11 mouse cellular contexts compared by ENCODE assay signal in genomic region chr1:185754486-185755290, GRCm38 (mm10).
A peak's percentile ranks its signal among the peaks of the same experiment; 100 is the strongest.
DNase-seq lines count a peak whose midpoint lies in the region; ATAC-seq and TF ChIP-seq lines count a peak whose summit lies in the region.
"Had no signal": no experiment of that assay in that cellular context is flagged by ENCODE, and none has a peak within 500 bp of the region (broad histone marks: within the 10 kb centered on the region; RNA-seq: fewer than 3 reads in every experiment).

No protein-coding gene starts in this region.

- no peaks in the 10 kb centered on the region for H3K36me3 ChIP-seq in midbrain, embryonic 11.5 days (ENCODE audit: control insufficient read depth, insufficient read depth, low read length)
- H3K36me3 ChIP-seq in midbrain, embryonic 10.5 days, result no peaks in the 10 kb centered on the region
- H3K36me3 ChIP-seq: heart, embryonic 15.5 days; midbrain, embryonic 12.5 days had no signal

- H3K4me1 ChIP-seq in midbrain, embryonic 11.5 days (ENCODE audit: control insufficient read depth, insufficient read depth, low read length), result no peaks in the 10 kb centered on the region
- no peaks in the 10 kb centered on the region for H3K4me1 ChIP-seq in midbrain, embryonic 10.5 days
- H3K4me1 ChIP-seq: heart, embryonic 15.5 days; midbrain, embryonic 12.5 days had no signal

- WGBS in midbrain, embryonic 11.5 days, result 71% methylated on average over 13 of the region's 13 CpGs
- WGBS in midbrain, embryonic 10.5 days, result 80% methylated on average over 13 of the region's 13 CpGs

- H3K9ac ChIP-seq in midbrain, embryonic 11.5 days (ENCODE audit: low read length), result no peak overlapping the region
- H3K9ac ChIP-seq: heart, embryonic 15.5 days; midbrain, embryonic 12.5 days had no signal

- no peak overlapping the region for H3K27ac ChIP-seq in gastrocnemius, adult 2 months
- H3K27ac ChIP-seq in midbrain, embryonic 11.5 days (ENCODE audit: low read depth, low read length), result no peak overlapping the region
- no peak overlapping the region for H3K27ac ChIP-seq in midbrain, embryonic 10.5 days (replicated peaks)
- H3K27ac ChIP-seq: heart, embryonic 15.5 days; midbrain, embryonic 12.5 days had no signal

- intact Hi-C loops in gastrocnemius, adult 2 months (cut with DNase I), result loop anchor here (5.0 to 10.0 kb wide), 2 partner anchors 340 to 968 kb away; no protein-coding TSS in a partner anchor
- intact Hi-C loops in gastrocnemius, postnatal 36 days (cut with DNase I), result loop anchor here (5.0 kb wide), 1 partner anchor 963 kb away; no protein-coding TSS in a partner anchor

- ATAC-seq in midbrain, embryonic 11.5 days (ENCODE audit: low FRiP score), result no peak

- TF ChIP-seq CTCF in gastrocnemius, adult 2 months (IDR thresholded peaks at IDR 0.05), result peak; percentile 77

- no peak overlapping the region for H3K4me3 ChIP-seq in gastrocnemius, adult 2 months
- H3K4me3 ChIP-seq in midbrain, embryonic 11.5 days (ENCODE audit: low read depth, low read length), result no peak overlapping the region
- H3K4me3 ChIP-seq in midbrain, embryonic 10.5 days, result no peak overlapping the region
- H3K4me3 ChIP-seq: heart, embryonic 15.5 days; midbrain, embryonic 12.5 days had no signal

- no peaks in the 10 kb centered on the region for H3K9me3 ChIP-seq in midbrain, embryonic 11.5 days (ENCODE audit: control insufficient read depth, low read length)
- no peaks in the 10 kb centered on the region for H3K9me3 ChIP-seq in midbrain, embryonic 10.5 days (replicated peaks)
- H3K9me3 ChIP-seq: heart, embryonic 15.5 days; midbrain, embryonic 12.5 days had no signal

- H3K4me2 ChIP-seq in midbrain, embryonic 11.5 days, result no peak overlapping the region
- H3K4me2 ChIP-seq: heart, embryonic 15.5 days; midbrain, embryonic 12.5 days had no signal

- peak; percentile 39 for DNase-seq in gastrocnemius, adult 2 months
- no peak for DNase-seq in gastrocnemius, postnatal 36 days
- DNase-seq in midbrain, embryonic 11.5 days (ENCODE audit: low spot score, missing footprints), result peak; percentile 71
- DNase-seq in midbrain, embryonic 10.5 days (ENCODE audit: low spot score), result no peak
- DNase-seq in kidney, adult 9 months, result peak; percentile 9
- peak; percentile 6 for DNase-seq in lung, postnatal 36 days
- no peak for DNase-seq in urinary bladder, postnatal 10 days (ENCODE audit: low spot score)
- no peak for DNase-seq in urinary bladder, adult 2 months (ENCODE audit: low spot score)
- DNase-seq: thymus, postnatal 36 days had no signal

- no peaks in the 10 kb centered on the region for H3K27me3 ChIP-seq in midbrain, embryonic 11.5 days (ENCODE audit: control insufficient read depth, insufficient read depth, low read length)
- H3K27me3 ChIP-seq in midbrain, embryonic 10.5 days (ENCODE audit: low read depth, poor library complexity, severe bottlenecking), result no peaks in the 10 kb centered on the region
- H3K27me3 ChIP-seq: heart, embryonic 15.5 days; midbrain, embryonic 12.5 days had no signal

Comparison
In these comparisons a context has a peak if more than half of its experiments do, and no peak if none do; other contexts are left out.
1. DNase-seq: peak in gastrocnemius, adult 2 months (single experiment), midbrain, embryonic 11.5 days (single experiment), kidney, adult 9 months (single experiment) and lung, postnatal 36 days (single experiment); none in gastrocnemius, postnatal 36 days (0 of 2), midbrain, embryonic 10.5 days (single experiment), urinary bladder, postnatal 10 days (single experiment) and urinary bladder, adult 2 months (single experiment).